Mouse (Mus musculus) myocyte (in vitro differentiated cells): ENCODE results near the gene Carnmt1.

Experiments used
- CEBPB ChIP-seq: IDR thresholded peaks from 2 replicates; pipeline ENCODE4 v1.6.1; 2011; ENCODE audit warnings: mild to moderate bottlenecking, moderate library complexity; ENCODE audit not compliant: poor library complexity, insufficient read depth, severe bottlenecking
- E2F4 ChIP-seq: IDR thresholded peaks from one replicate; pipeline ENCODE4 v1.6.1; 2011; ENCODE audit warnings: mild to moderate bottlenecking, control low read depth, moderate library complexity; ENCODE audit not compliant: insufficient read depth
- MAX ChIP-seq: IDR thresholded peaks from one replicate; pipeline ENCODE4 v1.6.1; 2011; ENCODE audit warnings: low read depth, mild to moderate bottlenecking, control low read depth
- MYOD1 ChIP-seq, 3 experiments: IDR thresholded peaks; one replicate each; pipeline ENCODE4 v1.6.1; 2011; ENCODE audit warnings: control low read depth in 2 of 3, low read depth in 2 of 3, mild to moderate bottlenecking in 2 of 3, moderate library complexity in 1 of 3; ENCODE audit not compliant: insufficient read length in 2 of 3, control insufficient read depth in 1 of 3
- MYOG ChIP-seq, 3 experiments: IDR thresholded peaks; one replicate each; pipeline ENCODE4 v1.6.1; 2011; ENCODE audit warnings: control low read depth in 2 of 3, low read depth in 2 of 3, mild to moderate bottlenecking in 2 of 3; ENCODE audit not compliant: insufficient read length in 2 of 3, control insufficient read depth in 1 of 3, insufficient read depth in 1 of 3
- POLR2A ChIP-seq: IDR thresholded peaks from one replicate; pipeline ENCODE4 v1.6.1; 2011; ENCODE audit warnings: low read depth, mild to moderate bottlenecking, control low read depth, moderate library complexity; ENCODE audit not compliant: insufficient read length
- POLR2AphosphoS2 ChIP-seq: IDR thresholded peaks from one replicate; pipeline ENCODE4 v1.6.1; 2011; ENCODE audit warnings: low read depth, control low read depth; ENCODE audit not compliant: insufficient read length
- REST ChIP-seq: IDR thresholded peaks from one replicate; pipeline ENCODE4 v1.6.1; 2011; ENCODE audit warnings: mild to moderate bottlenecking, control low read depth, moderate library complexity; ENCODE audit not compliant: insufficient read depth, insufficient read length
- SRF ChIP-seq: IDR thresholded peaks from one replicate; pipeline ENCODE4 v1.6.1; 2011; ENCODE audit warnings: low read depth; ENCODE audit not compliant: control insufficient read depth, insufficient read length
- TCF12 ChIP-seq: IDR thresholded peaks from one replicate; pipeline ENCODE4 v1.6.1; 2011; ENCODE audit warnings: mild to moderate bottlenecking, control low read depth; ENCODE audit not compliant: poor library complexity, insufficient read depth, severe bottlenecking
- USF1 ChIP-seq: IDR thresholded peaks from one replicate; pipeline ENCODE4 v1.6.1; 2011; ENCODE audit warnings: low read depth, mild to moderate bottlenecking, control low read depth, moderate library complexity

DNA sequence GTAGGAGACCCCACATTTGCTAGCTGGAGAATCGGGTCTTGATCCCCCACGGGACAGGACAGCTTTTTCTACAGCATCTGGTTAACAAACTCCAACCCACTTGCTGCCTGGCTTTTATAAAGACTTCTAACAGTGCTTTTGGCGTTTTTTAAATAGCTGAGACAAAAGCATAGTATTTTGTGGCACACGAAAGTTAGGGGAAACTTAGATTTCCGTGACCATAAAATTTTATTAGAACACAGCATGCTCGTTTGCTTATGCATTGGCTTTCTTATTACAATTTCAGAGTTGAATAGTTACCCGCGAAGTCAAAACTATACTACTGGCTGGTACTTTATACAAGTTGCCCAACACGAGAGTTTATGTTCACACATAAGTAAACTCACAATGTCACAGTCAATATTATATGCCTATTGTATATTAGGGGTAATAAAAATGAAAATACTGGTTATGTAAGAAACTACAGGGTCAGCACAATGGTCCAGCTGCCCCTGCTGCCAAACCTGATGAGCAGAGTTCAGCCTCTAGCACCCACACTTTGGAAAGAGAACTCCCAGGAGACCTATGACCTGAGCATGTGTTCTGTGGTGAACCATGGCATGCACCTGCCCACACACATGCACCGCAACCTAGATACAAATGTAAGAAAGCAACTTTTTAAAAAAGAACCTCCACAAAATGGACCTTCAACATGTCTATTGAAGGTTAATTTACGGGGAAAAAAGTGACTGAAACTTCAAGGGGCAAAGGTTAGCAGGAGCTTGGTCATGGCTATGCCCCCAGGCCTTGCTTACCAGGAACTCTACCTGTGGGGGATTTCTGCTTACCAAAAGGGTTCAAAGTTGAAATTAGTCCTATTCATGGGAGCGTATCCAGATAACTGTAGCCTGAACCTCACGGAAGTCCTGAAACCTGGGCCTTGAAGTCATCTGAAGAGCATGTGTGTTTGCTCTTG is 38.1 kb upstream of the Carnmt1 start:
- TF ChIP-seq POLR2A, result no peak
- no peak for TF ChIP-seq CEBPB
- TF ChIP-seq MAX, result no peak
- TF ChIP-seq MYOG (IDR thresholded peaks at IDR 0.05; ENCODE audit: control insufficient read depth in 1 of 3, insufficient read depth in 1 of 3, insufficient read length in 2 of 3, low read depth in 2 of 3), result no peak
- no peak for TF ChIP-seq TCF12
- no peak for TF ChIP-seq E2F4
- TF ChIP-seq SRF, result no peak
- TF ChIP-seq MYOD1 (IDR thresholded peaks at IDR 0.05; ENCODE audit: control insufficient read depth in 1 of 3, insufficient read length in 2 of 3, low read depth in 2 of 3), result no peak
- no peak for TF ChIP-seq USF1
- no peak for TF ChIP-seq POLR2AphosphoS2
- no peak for TF ChIP-seq REST
